ENCODE assay signal across 41 mouse cellular contexts in genomic region chr17:39017184-39017583, GRCm38 (mm10). TPM values are rescaled to one million over a fixed set of nuclear protein-coding genes. Genes with fewer than 3 reads are reported as not detected.
DNase-seq lines count a peak whose midpoint lies in the region; ATAC-seq and TF ChIP-seq lines count a peak whose summit lies in the region.
"Had no signal": no experiment of that assay in that cellular context is flagged by ENCODE, and none has a peak within 500 bp of the region (broad histone marks: within the 10 kb centered on the region; RNA-seq: fewer than 3 reads in every experiment).

No protein-coding gene starts in this region.

- H3K27me3 ChIP-seq in forebrain, embryonic 11.5 days (ENCODE audit: control insufficient read depth, insufficient read depth, low read length) = no peaks in the 10 kb centered on the region
- H3K27me3 ChIP-seq in forebrain, embryonic 16.5 days (replicated peaks; ENCODE audit: control insufficient read depth, insufficient read depth, low read length) = no peaks in the 10 kb centered on the region
- H3K27me3 ChIP-seq in forebrain, postnatal 0 days (ENCODE audit: insufficient read depth, low read length) = no peaks in the 10 kb centered on the region
- H3K27me3 ChIP-seq in midbrain, embryonic 16.5 days (ENCODE audit: control insufficient read depth, insufficient read depth, low read depth, low read length) = no peaks in the 10 kb centered on the region
- H3K27me3 ChIP-seq: embryonic facial prominence, embryonic 15.5 days; heart, embryonic 13.5 days; hindbrain, embryonic 15.5 days; limb, embryonic 15.5 days; liver, embryonic 13.5 days had no signal

- TF ChIP-seq CTCF in brain, embryonic 14.5 days (IDR thresholded peaks at IDR 0.05; ENCODE audit: borderline replicate concordance, extremely low read depth, insufficient read depth, insufficient read length) = no peak
- TF ChIP-seq CTCF in forebrain, postnatal 0 days (IDR thresholded peaks at IDR 0.05; ENCODE audit: low read depth) = no peak
- TF ChIP-seq CTCF in layer of hippocampus, adult 2 months (conservative IDR thresholded peaks at IDR 0.05) = no peak

- WGBS in forebrain, embryonic 11.5 days = 31% methylated on average over 14 of the region's 14 CpGs
- 36% methylated on average over 14 of the region's 14 CpGs for WGBS in forebrain, embryonic 16.5 days
- 35% methylated on average over 14 of the region's 14 CpGs for WGBS in forebrain, postnatal 0 days
- 34% methylated on average over 14 of the region's 14 CpGs for WGBS in midbrain, embryonic 16.5 days

- no peak overlapping the region for H3K4me3 ChIP-seq in forebrain, embryonic 11.5 days (ENCODE audit: low read depth, low read length)
- no peak overlapping the region for H3K4me3 ChIP-seq in forebrain, embryonic 16.5 days (replicated peaks; ENCODE audit: low read length)
- no peak overlapping the region for H3K4me3 ChIP-seq in forebrain, postnatal 0 days (ENCODE audit: low read depth, low read length)
- peak overlapping the region; percentile 15; the same call in 1 of the 2 replicates for H3K4me3 ChIP-seq in midbrain, embryonic 16.5 days (ENCODE audit: low read depth, low read length)
- H3K4me3 ChIP-seq in layer of hippocampus, adult 2 months = no peak overlapping the region
- H3K4me3 ChIP-seq: embryonic facial prominence, embryonic 15.5 days; gastrocnemius, adult 2 months; heart, adult 2 months; heart, embryonic 13.5 days; hindbrain, embryonic 15.5 days; limb, embryonic 10.5 days; limb, embryonic 15.5 days; liver, embryonic 13.5 days had no signal

- peak; percentile 51; the same call in 1 of the 2 replicates for ATAC-seq in forebrain, embryonic 11.5 days (replicated peaks; ENCODE audit: low FRiP score)
- ATAC-seq in forebrain, embryonic 16.5 days = no peak
- ATAC-seq in forebrain, postnatal 0 days = no peak
- ATAC-seq in midbrain, embryonic 16.5 days = peak; percentile 81
- ATAC-seq: inflammation-experienced regulatory T-cells, adult 6 months; lung, postnatal 0 days had no signal

- no peak for DNase-seq in forebrain, embryonic 11.5 days (ENCODE audit: low spot score)
- DNase-seq in brain, embryonic 14.5 days (ENCODE audit: low read depth) = peak; percentile 23
- no peak for DNase-seq in forebrain, postnatal 0 days
- no peak for DNase-seq in frontal cortex, postnatal 25 days (ENCODE audit: low spot score in 2 of 2)
- no peak for DNase-seq in layer of hippocampus, adult 2 months (ENCODE audit: low spot score in 2 of 2)
- DNase-seq: adrenal gland, adult 8-10 months; cerebellum, adult 9-10 months; cerebellum, postnatal 36 days; gastrocnemius, adult 2 months; gastrocnemius, postnatal 36 days; heart, adult 2 months; heart, postnatal 10 days; kidney, adult 11 months; kidney, postnatal 36 days; layer of hippocampus, postnatal 36 days; liver, embryonic 13.5 days; lung, adult 18-20 months; lung, postnatal 4 days; right cerebral cortex, postnatal 4 days; thymus, adult 18-20 months; thymus, postnatal 25 days had no signal

- H3K4me2 ChIP-seq in forebrain, embryonic 11.5 days (ENCODE audit: low read depth, low read length, severe bottlenecking) = no peak overlapping the region
- H3K4me2 ChIP-seq in forebrain, embryonic 16.5 days (ENCODE audit: low read length) = no peak overlapping the region
- H3K4me2 ChIP-seq in forebrain, postnatal 0 days (ENCODE audit: low read depth) = 0 out of 2 replicates have a peak overlapping the region, but pooled peaks have one; percentile 8
- H3K4me2 ChIP-seq in midbrain, embryonic 16.5 days (ENCODE audit: low read length) = peak overlapping the region; percentile 10; the same call in 1 of the 2 replicates
- H3K4me2 ChIP-seq: embryonic facial prominence, embryonic 15.5 days; heart, embryonic 13.5 days; hindbrain, embryonic 15.5 days; limb, embryonic 15.5 days; liver, embryonic 13.5 days had no signal

- H3K9me3 ChIP-seq in forebrain, embryonic 11.5 days (ENCODE audit: control insufficient read depth, low read length) = no peaks in the 10 kb centered on the region
- no peaks in the 10 kb centered on the region for H3K9me3 ChIP-seq in forebrain, embryonic 16.5 days (ENCODE audit: control insufficient read depth, low read length)
- H3K9me3 ChIP-seq in forebrain, postnatal 0 days (ENCODE audit: low read length) = no peaks in the 10 kb centered on the region
- no peaks in the 10 kb centered on the region; the same call in 1 of the 2 replicates for H3K9me3 ChIP-seq in midbrain, embryonic 16.5 days (replicated peaks; ENCODE audit: control insufficient read depth, low read length, poor library complexity, severe bottlenecking)
- H3K9me3 ChIP-seq: limb, embryonic 10.5 days; limb, embryonic 15.5 days; liver, embryonic 13.5 days had no signal

- H3K4me1 ChIP-seq in forebrain, embryonic 11.5 days (replicated peaks; ENCODE audit: control insufficient read depth, insufficient read depth, low read length) = no peaks in the 10 kb centered on the region
- no peaks in the 10 kb centered on the region for H3K4me1 ChIP-seq in forebrain, embryonic 16.5 days (replicated peaks; ENCODE audit: control insufficient read depth, insufficient read depth, low read length)
- H3K4me1 ChIP-seq in forebrain, postnatal 0 days (ENCODE audit: insufficient read depth) = no peaks in the 10 kb centered on the region
- no peaks in the 10 kb centered on the region for H3K4me1 ChIP-seq in midbrain, embryonic 16.5 days (ENCODE audit: control insufficient read depth, insufficient read depth, low read length)
- H3K4me1 ChIP-seq: embryonic facial prominence, embryonic 15.5 days; heart, embryonic 13.5 days; hindbrain, embryonic 15.5 days; limb, embryonic 10.5 days; limb, embryonic 15.5 days; liver, embryonic 13.5 days had no signal

- no peak for TF ChIP-seq POLR2A in brain, embryonic 14.5 days (IDR thresholded peaks at IDR 0.05; ENCODE audit: borderline replicate concordance, extremely low read depth, insufficient read depth, insufficient read length, poor library complexity, severe bottlenecking)

- no peaks in the 10 kb centered on the region for H3K36me3 ChIP-seq in forebrain, embryonic 11.5 days (ENCODE audit: control insufficient read depth, insufficient read depth, low read length)
- H3K36me3 ChIP-seq in forebrain, embryonic 16.5 days (ENCODE audit: control insufficient read depth, insufficient read depth) = no peaks in the 10 kb centered on the region
- H3K36me3 ChIP-seq in forebrain, postnatal 0 days (ENCODE audit: insufficient read depth) = no peaks in the 10 kb centered on the region
- no peaks in the 10 kb centered on the region for H3K36me3 ChIP-seq in midbrain, embryonic 16.5 days (ENCODE audit: control insufficient read depth, insufficient read depth, low read length)
- H3K36me3 ChIP-seq: embryonic facial prominence, embryonic 15.5 days; G1E; heart, embryonic 13.5 days; hindbrain, embryonic 15.5 days; limb, embryonic 10.5 days; limb, embryonic 15.5 days; liver, embryonic 13.5 days had no signal

- H3K9ac ChIP-seq in forebrain, embryonic 11.5 days (ENCODE audit: low read length) = no peak overlapping the region
- H3K9ac ChIP-seq in forebrain, embryonic 16.5 days (replicated peaks; ENCODE audit: low read depth, low read length) = no peak overlapping the region
- no peak overlapping the region for H3K9ac ChIP-seq in forebrain, postnatal 0 days
- H3K9ac ChIP-seq in midbrain, embryonic 16.5 days (ENCODE audit: low read depth, low read length) = no peak overlapping the region
- H3K9ac ChIP-seq: embryonic facial prominence, embryonic 15.5 days; heart, embryonic 13.5 days; hindbrain, embryonic 15.5 days; limb, embryonic 15.5 days; liver, embryonic 13.5 days had no signal

- no peak overlapping the region for H3K27ac ChIP-seq in forebrain, embryonic 11.5 days (ENCODE audit: low read depth, low read length)
- H3K27ac ChIP-seq in forebrain, embryonic 16.5 days (ENCODE audit: low read length) = no peak overlapping the region
- no peak overlapping the region for H3K27ac ChIP-seq in forebrain, postnatal 0 days (ENCODE audit: low read depth, low read length)
- no peak overlapping the region for H3K27ac ChIP-seq in midbrain, embryonic 16.5 days (ENCODE audit: low read length)
- no peak overlapping the region for H3K27ac ChIP-seq in layer of hippocampus, adult 2 months
- H3K27ac ChIP-seq: embryonic facial prominence, embryonic 15.5 days; gastrocnemius, adult 2 months; heart, adult 2 months; heart, embryonic 13.5 days; hindbrain, embryonic 15.5 days; limb, embryonic 10.5 days; limb, embryonic 15.5 days; liver, embryonic 13.5 days; stomach, postnatal 0 days had no signal

RNA-seq across cellular contexts. Expression of gene Esp24, which starts 19.3 kb away (rescaled TPM):
- polyA plus RNA-seq in forebrain, embryonic 11.5 days (2014; fragmentation: Nextera tagmentation; extraction: Ambion mirVana) = not detected in 2 replicates
- not detected in 2 replicates for polyA plus RNA-seq in forebrain, embryonic 16.5 days (2015; fragmentation: Nextera tagmentation; extraction: Ambion mirVana)
- not detected in 2 replicates for polyA plus RNA-seq in brain, embryonic 14.5 days (2012; rRNA removed)
- not detected in 2 replicates for total RNA-seq in forebrain, postnatal 0 days (2014; rRNA removed)
- not detected in 2 replicates for polyA plus RNA-seq in forebrain, postnatal 0 days (2015; fragmentation: Nextera tagmentation; extraction: Ambion mirVana)
- polyA plus RNA-seq in midbrain, embryonic 16.5 days (2015; fragmentation: Nextera tagmentation; extraction: Ambion mirVana) = not detected in 2 replicates
- total RNA-seq in layer of hippocampus, adult 2 months (2021) = not detected
- total RNA-seq: adrenal gland, adult 8-10 months; adrenal gland, postnatal 4 days; G1E; gastrocnemius, adult 2 months; gastrocnemius, postnatal 36 days; heart, adult 2 months; heart, postnatal 10 days; hematopoietic stem cell, adult 5-6 weeks; layer of hippocampus, adult 8-10 months; layer of hippocampus, postnatal 36 days; megakaryocyte-erythroid progenitor cell, adult 5-6 weeks; neutrophil, adult 5-6 weeks had no signal
- polyA plus RNA-seq: embryonic facial prominence, embryonic 15.5 days; frontal cortex, adult 2 months; G1E; heart, adult 2 months; heart, embryonic 13.5 days; hindbrain, embryonic 15.5 days; inflammation-experienced regulatory T-cells, adult 6 months; kidney, embryonic 16.5 days; limb, embryonic 10.5 days; limb, embryonic 15.5 days; liver, embryonic 13.5 days; lung, postnatal 0 days; neural tube, embryonic 11.5 days; spleen, adult 2 months; stomach, postnatal 0 days had no signal

RNA-seq across cellular contexts. Expression of gene Gm21903, which starts 26.0 kb away (rescaled TPM):
- not detected in 2 replicates for polyA plus RNA-seq in forebrain, embryonic 11.5 days (2014; fragmentation: Nextera tagmentation; extraction: Ambion mirVana)
- polyA plus RNA-seq in forebrain, embryonic 16.5 days (2015; fragmentation: Nextera tagmentation; extraction: Ambion mirVana) = not detected in 2 replicates
- not detected in 2 replicates for polyA plus RNA-seq in brain, embryonic 14.5 days (2012; rRNA removed)
- total RNA-seq in forebrain, postnatal 0 days (2014; rRNA removed) = not detected in 2 replicates
- not detected in 2 replicates for polyA plus RNA-seq in forebrain, postnatal 0 days (2015; fragmentation: Nextera tagmentation; extraction: Ambion mirVana)
- not detected in 2 replicates for polyA plus RNA-seq in midbrain, embryonic 16.5 days (2015; fragmentation: Nextera tagmentation; extraction: Ambion mirVana)
- total RNA-seq in layer of hippocampus, adult 2 months (2021) = not detected
- total RNA-seq: adrenal gland, adult 8-10 months; adrenal gland, postnatal 4 days; G1E; gastrocnemius, adult 2 months; gastrocnemius, postnatal 36 days; heart, adult 2 months; heart, postnatal 10 days; hematopoietic stem cell, adult 5-6 weeks; layer of hippocampus, adult 8-10 months; layer of hippocampus, postnatal 36 days; megakaryocyte-erythroid progenitor cell, adult 5-6 weeks; neutrophil, adult 5-6 weeks had no signal
- polyA plus RNA-seq: embryonic facial prominence, embryonic 15.5 days; frontal cortex, adult 2 months; G1E; heart, adult 2 months; heart, embryonic 13.5 days; hindbrain, embryonic 15.5 days; inflammation-experienced regulatory T-cells, adult 6 months; kidney, embryonic 16.5 days; limb, embryonic 10.5 days; limb, embryonic 15.5 days; liver, embryonic 13.5 days; lung, postnatal 0 days; neural tube, embryonic 11.5 days; spleen, adult 2 months; stomach, postnatal 0 days had no signal

RNA-seq across cellular contexts. Expression of gene Esp23, which starts 59.7 kb away (rescaled TPM):
- not detected in 2 replicates for polyA plus RNA-seq in forebrain, embryonic 11.5 days (2014; fragmentation: Nextera tagmentation; extraction: Ambion mirVana)
- not detected in 2 replicates for polyA plus RNA-seq in forebrain, embryonic 16.5 days (2015; fragmentation: Nextera tagmentation; extraction: Ambion mirVana)
- not detected in 2 replicates for polyA plus RNA-seq in brain, embryonic 14.5 days (2012; rRNA removed)
- total RNA-seq in forebrain, postnatal 0 days (2014; rRNA removed) = not detected in 2 replicates
- polyA plus RNA-seq in forebrain, postnatal 0 days (2015; fragmentation: Nextera tagmentation; extraction: Ambion mirVana) = not detected in 2 replicates
- polyA plus RNA-seq in midbrain, embryonic 16.5 days (2015; fragmentation: Nextera tagmentation; extraction: Ambion mirVana) = not detected in 2 replicates
- not detected for total RNA-seq in layer of hippocampus, adult 2 months (2021)
- total RNA-seq: adrenal gland, adult 8-10 months; adrenal gland, postnatal 4 days; G1E; gastrocnemius, adult 2 months; gastrocnemius, postnatal 36 days; heart, adult 2 months; heart, postnatal 10 days; hematopoietic stem cell, adult 5-6 weeks; layer of hippocampus, adult 8-10 months; layer of hippocampus, postnatal 36 days; megakaryocyte-erythroid progenitor cell, adult 5-6 weeks; neutrophil, adult 5-6 weeks had no signal
- polyA plus RNA-seq: embryonic facial prominence, embryonic 15.5 days; frontal cortex, adult 2 months; G1E; heart, adult 2 months; heart, embryonic 13.5 days; hindbrain, embryonic 15.5 days; inflammation-experienced regulatory T-cells, adult 6 months; kidney, embryonic 16.5 days; limb, embryonic 10.5 days; limb, embryonic 15.5 days; liver, embryonic 13.5 days; lung, postnatal 0 days; neural tube, embryonic 11.5 days; spleen, adult 2 months; stomach, postnatal 0 days had no signal

Comparison
In these comparisons a context has a peak if more than half of its experiments do, and no peak if none do; other contexts are left out.
1. ATAC-seq: peak in forebrain, embryonic 11.5 days (single experiment) and midbrain, embryonic 16.5 days (single experiment); none in forebrain, embryonic 16.5 days (single experiment) and forebrain, postnatal 0 days (single experiment).
2. H3K4me2 ChIP-seq: peak in forebrain, postnatal 0 days (single experiment) and midbrain, embryonic 16.5 days (single experiment); none in forebrain, embryonic 11.5 days (single experiment) and forebrain, embryonic 16.5 days (single experiment).